Mouse (Mus musculus): ENCODE results near the gene Ap1m1. TPM values are rescaled to one million over a fixed set of nuclear protein-coding genes. Genes with fewer than 3 reads are reported as not detected.

Gene Ap1m1
- total RNA-seq, 4 experiments from 2014 or later, result 86.8 to 93.2 (median 91.0) TPM

GRCm38 (mm10) chr8:72291104-72291503 lies 51.3 kb downstream of the Ap1m1 start:
- DNase-seq (ENCODE audit: low spot score in 2 of 2), result no peak

DNA sequence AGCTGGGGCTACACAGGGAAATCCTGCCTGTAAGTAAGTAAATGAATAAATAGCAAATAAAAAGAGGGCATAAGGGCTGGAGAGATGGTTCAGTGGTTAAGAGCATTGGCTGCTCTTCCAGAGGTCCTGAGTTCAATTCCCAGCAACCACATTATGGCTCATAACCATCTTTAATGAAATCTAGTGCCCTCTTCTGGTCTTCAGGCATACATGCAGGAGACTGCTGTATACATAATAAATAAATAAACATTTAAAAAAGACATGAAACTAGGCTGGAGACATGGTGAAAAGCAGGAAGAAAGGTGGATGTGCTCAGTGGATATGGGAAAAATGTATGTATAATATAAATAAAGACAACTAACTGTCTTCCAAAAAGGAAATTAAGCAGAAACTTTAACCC lies 53.5 kb downstream of the Ap1m1 start:
- no peak for DNase-seq (ENCODE audit: low spot score in 2 of 2)

DNA sequence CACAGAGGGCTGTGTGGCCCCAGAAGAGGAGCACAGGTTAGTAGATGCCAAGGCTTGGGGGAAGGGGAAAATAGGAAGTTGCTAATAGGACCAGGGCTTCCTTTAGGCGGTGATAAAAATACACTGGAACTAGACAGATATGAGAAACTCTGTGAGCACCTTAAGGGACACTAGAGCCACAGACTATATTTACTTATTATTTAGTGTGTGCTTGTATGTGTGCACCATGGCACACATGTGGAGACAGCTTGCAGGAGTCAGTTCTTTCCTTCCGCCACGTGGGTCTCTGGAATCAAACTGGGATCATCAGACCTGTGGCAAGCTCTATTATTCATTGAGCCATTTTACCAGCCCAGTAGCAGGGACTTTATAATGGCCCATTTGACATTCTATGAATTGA lies 55.3 kb downstream of the Ap1m1 start:
- DNase-seq (ENCODE audit: low spot score in 2 of 2), result no peak

- peak in 1 of 2 experiments; percentile 43 for DNase-seq (ENCODE audit: low spot score in 2 of 2)
Measured at GRCm38 (mm10) chr8:72295679-72296078, 55.9 kb downstream of the Ap1m1 start.

DNA sequence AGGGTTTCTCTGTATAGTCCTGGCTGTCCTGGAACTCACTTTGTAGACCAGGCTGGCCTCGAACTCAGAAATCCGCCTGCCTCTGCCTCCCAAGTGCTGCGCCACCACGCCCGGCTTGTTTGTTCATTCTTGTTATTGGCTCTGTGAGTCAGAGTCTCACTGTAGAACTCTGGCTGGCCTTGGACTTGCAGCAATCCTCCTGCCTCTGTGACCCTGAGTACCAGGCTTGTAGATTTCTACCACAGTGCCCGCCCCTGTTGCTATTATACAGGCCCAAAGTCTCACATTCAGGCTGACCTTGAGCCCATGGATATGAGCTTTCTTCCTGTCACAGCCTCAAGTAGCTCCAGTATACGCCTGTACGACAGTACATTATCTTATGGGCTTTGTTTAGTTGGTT lies 56.7 kb downstream of the Ap1m1 start:
- DNase-seq (ENCODE audit: low spot score in 2 of 2), result no peak

GRCm38 (mm10) chr8:72298928-72299327 lies 59.1 kb downstream of the Ap1m1 start:
- DNase-seq (ENCODE audit: low spot score in 2 of 2), result no peak

DNA sequence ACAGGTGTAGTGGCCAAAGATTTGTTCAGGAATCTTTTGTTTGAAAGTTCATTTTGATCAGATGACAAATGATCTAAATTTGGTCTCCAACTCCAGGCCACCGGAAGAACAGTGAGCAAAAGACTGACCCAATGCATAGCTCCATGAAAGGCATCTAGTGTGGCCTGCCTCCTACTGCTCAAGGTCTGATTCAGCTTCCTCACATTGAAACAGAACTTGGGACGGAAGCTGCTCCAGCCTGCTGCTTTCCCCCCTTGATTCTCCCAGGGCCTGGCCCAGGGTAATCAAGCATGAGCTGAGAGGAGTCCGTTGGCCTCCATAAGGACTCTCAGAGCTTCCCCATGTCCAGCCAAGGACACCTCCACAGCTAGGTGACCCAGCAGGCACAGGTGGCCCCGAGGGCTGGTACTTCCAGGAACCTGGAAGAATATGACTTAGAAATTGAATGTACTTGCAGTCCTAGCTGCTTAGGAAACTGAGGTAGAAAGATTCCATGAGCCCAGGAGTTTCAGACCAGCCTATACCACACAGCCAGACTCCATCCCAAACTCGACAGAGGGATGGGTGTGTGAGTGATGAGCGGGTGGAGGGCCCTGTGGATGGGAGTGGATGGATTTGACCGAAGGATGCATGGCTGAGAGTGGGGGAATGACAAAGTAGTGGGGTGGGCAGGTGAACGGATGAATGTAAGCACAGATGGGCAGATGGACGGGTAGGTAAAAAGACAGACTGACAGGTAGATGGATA lies 61.0 kb downstream of the Ap1m1 start:
- DNase-seq (ENCODE audit: low spot score in 2 of 2), result no peak

DNA sequence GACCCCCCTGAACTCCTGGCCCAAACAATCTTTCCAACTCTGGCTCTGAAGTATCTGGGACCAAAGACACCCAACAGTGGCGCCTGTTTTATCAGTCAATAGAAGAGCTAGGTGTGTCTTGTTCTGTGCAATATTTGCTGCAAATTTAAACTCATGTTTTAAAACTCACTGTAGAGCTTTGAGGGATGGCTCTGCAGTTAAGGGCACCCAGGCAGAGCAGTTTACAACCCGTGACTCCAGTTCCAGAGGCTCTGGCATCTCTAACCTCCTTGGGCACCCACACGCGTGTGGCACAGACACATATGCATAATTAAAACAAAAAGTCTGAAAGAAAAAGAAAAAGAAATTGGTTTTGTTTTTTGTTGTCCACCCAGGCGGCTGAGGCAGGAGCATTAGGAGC lies 61.7 kb downstream of the Ap1m1 start:
- DNase-seq (ENCODE audit: low spot score in 2 of 2), result no peak

GRCm38 (mm10) chr8:72302986-72303612 lies 63.3 kb downstream of the Ap1m1 start:
- DNase-seq (ENCODE audit: low spot score in 2 of 2), result no peak

- no peak for DNase-seq (ENCODE audit: low spot score in 2 of 2)
Measured at GRCm38 (mm10) chr8:72303633-72304032, 63.8 kb downstream of the Ap1m1 start.

GRCm38 (mm10) chr8:72305210-72305905 lies 65.5 kb downstream of the Ap1m1 start, which contains the start of gene Gm10282:
Gene Gm10282 (minus strand): TSS chr8:72305260.
- no peak for DNase-seq (ENCODE audit: low spot score in 2 of 2)

DNA sequence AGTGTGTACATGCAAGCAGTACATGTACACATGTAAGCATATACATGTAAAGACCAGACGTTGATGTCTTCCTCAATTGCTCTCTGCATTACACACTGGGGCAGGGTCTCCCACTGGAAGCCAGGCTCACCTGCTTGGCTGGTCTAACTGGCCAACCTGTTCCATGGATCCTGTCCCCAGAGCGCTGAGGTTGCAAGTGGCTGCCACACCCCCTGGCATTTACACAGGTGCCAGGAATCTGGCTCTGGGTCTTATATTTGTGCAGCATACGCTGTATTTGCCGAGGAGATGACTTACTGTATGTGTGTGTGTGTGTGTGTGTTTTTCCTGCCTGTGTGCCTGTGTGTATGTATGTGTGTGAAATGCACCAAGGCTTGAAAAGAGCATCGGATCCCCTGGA lies 67.1 kb downstream of the Ap1m1 start:
- DNase-seq (ENCODE audit: low spot score in 2 of 2), result no peak

Other genes starting within 250 kb of the Ap1m1 start
- not detected for gene Cyp4f18, start 230.4 kb upstream of the Ap1m1 start, total RNA-seq (2022)
- not detected for gene Olfr372, start 198.8 kb upstream of the Ap1m1 start, total RNA-seq (2022)
- gene Olfr373, start 156.8 kb upstream of the Ap1m1 start, total RNA-seq (2022), result not detected
- under 1 TPM in 1 of 4 experiments, not detected in 3; 0.05 TPM for gene Olfr374, start 133.0 kb upstream of the Ap1m1 start, total RNA-seq (2022)
- 10 to 100 TPM; 28.9 to 32.3 (median 30.2) TPM for gene Tpm4, start 105.0 kb upstream of the Ap1m1 start, total RNA-seq (2022)
- gene Rab8a, start 78.8 kb upstream of the Ap1m1 start, total RNA-seq (2022), result 10 to 100 TPM; 32.2 to 40.7 (median 37.0) TPM
- gene Hsh2d, start 50.4 kb upstream of the Ap1m1 start, total RNA-seq (2022), result under 1 TPM in 1 of 4 experiments, not detected in 3; 0.31 TPM
- under 1 TPM in 1 of 4 experiments, not detected in 3; 0.14 TPM for gene Cib3, start 27.2 kb upstream of the Ap1m1 start, total RNA-seq (2022)
- not detected for gene Gm11034, start 26.4 kb upstream of the Ap1m1 start, total RNA-seq (2022)
- 10 to 100 TPM; 53.1 to 64.6 (median 56.2) TPM for gene Fam32a, start 20.3 kb upstream of the Ap1m1 start, total RNA-seq (2022)
- 1 to 10 TPM; 3.8 to 7.8 (median 6.0) TPM for gene Gm10282, start 65.2 kb downstream of the Ap1m1 start, total RNA-seq (2022)
- 10 to 100 TPM in 3 of 4 experiments, 1 to 10 TPM in 1; 9.5 to 15.3 (median 12.7) TPM for gene Klf2, start 79.0 kb downstream of the Ap1m1 start, total RNA-seq (2022)
- gene Eps15l1, start 181.4 kb downstream of the Ap1m1 start, total RNA-seq (2022), result 10 to 100 TPM; 69.5 to 77.8 (median 72.1) TPM
- gene Calr3, start 203.9 kb downstream of the Ap1m1 start, total RNA-seq (2022), result 1 to 10 TPM in 2 of 4 experiments, under 1 TPM in 1, not detected in 1; 0.83 to 1.2 (median 1.2) TPM
- gene 1700030K09Rik, start 203.9 kb downstream of the Ap1m1 start, total RNA-seq (2022), result 10 to 100 TPM in 3 of 4 experiments, 1 to 10 TPM in 1; 9.6 to 14.3 (median 12.0) TPM
- gene Cherp, start 235.2 kb downstream of the Ap1m1 start, total RNA-seq (2022), result 10 to 100 TPM; 69.3 to 97.6 (median 83.2) TPM